Mouse (Mus musculus): Measurements from ENCODE around the gene S100a3.

S100a3 gene

GRCm38 (mm10) chr3:90626266-90627021 lies 66.1 kb downstream of the S100a3 start:
- DNase-seq (ENCODE audit: inconsistent ontology term): no peak

GRCm38 (mm10) chr3:90627366-90627765 lies 67.0 kb downstream of the S100a3 start:
- no peak for DNase-seq (ENCODE audit: inconsistent ontology term)

GRCm38 (mm10) chr3:90627807-90628206 lies 67.4 kb downstream of the S100a3 start:
- DNase-seq (ENCODE audit: inconsistent ontology term): peak; percentile 62

- peak; percentile 40 for DNase-seq (ENCODE audit: inconsistent ontology term)
These were observed 68.9 kb downstream of the S100a3 start for GRCm38 (mm10) chr3:90629298-90629697.

GRCm38 (mm10) chr3:90631984-90632383 lies 71.6 kb downstream of the S100a3 start:
- DNase-seq (ENCODE audit: inconsistent ontology term): no peak

GRCm38 (mm10) chr3:90638511-90639275 lies 78.3 kb downstream of the S100a3 start:
- DNase-seq (ENCODE audit: inconsistent ontology term): peak; percentile 88

GRCm38 (mm10) chr3:90639511-90640154 lies 79.3 kb downstream of the S100a3 start:
- DNase-seq (ENCODE audit: inconsistent ontology term): no peak

GRCm38 (mm10) chr3:90640981-90641380 lies 80.6 kb downstream of the S100a3 start:
- no peak for DNase-seq (ENCODE audit: inconsistent ontology term)

- DNase-seq (ENCODE audit: inconsistent ontology term): no peak
These were observed 83.8 kb downstream of the S100a3 start for GRCm38 (mm10) chr3:90644220-90644619.

GRCm38 (mm10) chr3:90647291-90647690 lies 86.9 kb downstream of the S100a3 start:
- no peak for DNase-seq (ENCODE audit: inconsistent ontology term)

GRCm38 (mm10) chr3:90648981-90649380 lies 88.6 kb downstream of the S100a3 start:
- DNase-seq (ENCODE audit: inconsistent ontology term): no peak

GRCm38 (mm10) chr3:90649832-90650231 lies 89.5 kb downstream of the S100a3 start:
- DNase-seq (ENCODE audit: inconsistent ontology term): no peak
